Mouse (Mus musculus): ENCODE measurements around the gene Ly6f.

Gene Ly6f

DNA sequence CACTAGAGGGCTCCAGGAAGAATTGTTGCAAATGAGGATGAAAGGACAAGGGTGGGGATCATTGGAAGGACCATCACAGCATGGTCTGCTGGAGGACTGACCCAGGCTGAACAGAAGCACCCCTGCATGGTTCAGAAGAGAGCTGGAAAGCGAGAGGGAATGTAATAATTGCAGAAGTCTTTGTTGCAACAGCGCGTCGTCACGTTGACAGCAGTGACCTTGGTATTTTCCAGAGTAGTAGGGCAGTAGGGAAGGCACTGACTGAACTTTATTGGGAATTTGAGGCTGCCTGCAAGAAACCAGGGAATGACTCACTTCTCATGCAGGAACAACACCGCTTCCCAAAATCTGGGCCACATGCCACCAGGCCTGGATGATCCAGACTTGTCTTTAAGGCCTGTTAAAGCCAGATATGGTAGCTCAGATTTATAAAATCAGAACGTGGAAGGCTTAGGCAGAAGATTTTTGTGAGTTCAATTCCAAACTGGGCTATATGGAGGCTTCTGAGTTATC lies 25.7 kb downstream of the Ly6f start:
- H3K4me1 ChIP-seq (replicated peaks; ENCODE audit: low read depth, low read length), result 0 out of 2 replicates have a peak, but pooled peaks cover 6% of the 10 kb centered on the region
- TF ChIP-seq NANOG (IDR thresholded peaks at IDR 0.05; ENCODE audit: borderline replicate concordance, low read length), result no peak
- TF ChIP-seq CTCF (conservative IDR thresholded peaks at IDR 0.05; ENCODE audit: low read length), result no peak
- no peak for TF ChIP-seq POU5F1 (IDR thresholded peaks at IDR 0.05; ENCODE audit: borderline replicate concordance, low read length)
- H3K36me3 ChIP-seq (ENCODE audit: insufficient read depth, low read length), result no peaks in the 10 kb centered on the region
- H3K27me3 ChIP-seq (ENCODE audit: insufficient read depth, low read length), result no peaks in the 10 kb centered on the region
- H3K9me3 ChIP-seq (ENCODE audit: low read length), result no peaks in the 10 kb centered on the region
- H3K4me3 ChIP-seq (replicated peaks; ENCODE audit: low read length), result no peak overlapping the region

DNA sequence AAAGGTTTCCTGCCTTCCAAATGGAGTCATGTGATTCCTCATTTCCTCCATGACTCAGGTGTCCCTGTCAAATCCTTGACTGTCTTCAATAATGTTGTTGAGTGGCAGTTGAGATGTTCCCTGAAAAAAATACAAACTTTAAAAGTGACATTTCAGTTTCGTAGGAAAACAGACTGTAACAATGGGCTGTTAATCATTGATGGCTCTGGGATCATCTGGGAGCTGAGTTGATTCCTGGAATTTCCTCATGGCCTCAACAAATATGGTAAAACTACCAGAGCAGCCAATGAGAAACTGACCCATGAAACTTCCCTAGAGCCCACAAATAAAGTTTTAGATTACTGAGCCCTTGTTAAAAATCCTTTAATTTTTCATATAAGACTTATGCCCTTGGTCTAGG lies 37.9 kb downstream of the Ly6f start:
- Histone ChIP-seq H3K9me3 (ENCODE audit: low read length) (peaks cover 68% of the 10 kb centered on the region), H3K4me1 (replicated peaks; ENCODE audit: low read depth, low read length) (no peaks in the 10 kb centered on the region), H3K4me3 (replicated peaks; ENCODE audit: low read length) (no peak overlapping the region), H3K27me3 (ENCODE audit: insufficient read depth, low read length) (no peaks in the 10 kb centered on the region), H3K36me3 (ENCODE audit: insufficient read depth, low read length) (no peaks in the 10 kb centered on the region)
- TF ChIP-seq POU5F1 (IDR thresholded peaks at IDR 0.05; ENCODE audit: borderline replicate concordance, low read length) (no peak), NANOG (IDR thresholded peaks at IDR 0.05; ENCODE audit: borderline replicate concordance, low read length) (no peak), CTCF (conservative IDR thresholded peaks at IDR 0.05; ENCODE audit: low read length) (no peak)

DNA sequence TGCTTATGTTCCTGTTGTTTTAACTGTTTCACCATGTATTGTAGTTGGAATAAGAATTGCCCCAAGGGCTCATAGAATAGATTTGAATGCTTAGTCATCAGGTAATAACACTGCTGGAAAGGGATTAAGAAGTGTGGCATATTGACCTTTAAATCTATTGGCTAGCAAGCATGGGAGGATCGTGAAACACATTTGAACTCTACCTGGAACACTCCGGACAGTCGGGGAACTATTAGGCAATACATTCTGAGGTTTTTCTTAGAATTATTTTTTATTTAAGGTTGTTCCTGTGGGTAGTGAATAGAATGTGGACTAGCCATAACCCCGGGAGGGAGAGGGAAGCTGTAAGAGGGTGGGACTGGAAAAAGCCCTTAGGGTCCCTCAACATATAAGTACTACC lies 41.0 kb downstream of the Ly6f start:
- TF ChIP-seq CTCF (conservative IDR thresholded peaks at IDR 0.05; ENCODE audit: low read length) (no peak), POU5F1 (IDR thresholded peaks at IDR 0.05; ENCODE audit: borderline replicate concordance, low read length) (no peak), NANOG (IDR thresholded peaks at IDR 0.05; ENCODE audit: borderline replicate concordance, low read length) (no peak)
- Histone ChIP-seq H3K4me1 (replicated peaks; ENCODE audit: low read depth, low read length) (no peaks in the 10 kb centered on the region), H3K4me3 (replicated peaks; ENCODE audit: low read length) (no peak overlapping the region), H3K27me3 (ENCODE audit: insufficient read depth, low read length) (no peaks in the 10 kb centered on the region), H3K36me3 (ENCODE audit: insufficient read depth, low read length) (no peaks in the 10 kb centered on the region), H3K9me3 (ENCODE audit: low read length) (peaks cover 79% of the 10 kb centered on the region)

DNA sequence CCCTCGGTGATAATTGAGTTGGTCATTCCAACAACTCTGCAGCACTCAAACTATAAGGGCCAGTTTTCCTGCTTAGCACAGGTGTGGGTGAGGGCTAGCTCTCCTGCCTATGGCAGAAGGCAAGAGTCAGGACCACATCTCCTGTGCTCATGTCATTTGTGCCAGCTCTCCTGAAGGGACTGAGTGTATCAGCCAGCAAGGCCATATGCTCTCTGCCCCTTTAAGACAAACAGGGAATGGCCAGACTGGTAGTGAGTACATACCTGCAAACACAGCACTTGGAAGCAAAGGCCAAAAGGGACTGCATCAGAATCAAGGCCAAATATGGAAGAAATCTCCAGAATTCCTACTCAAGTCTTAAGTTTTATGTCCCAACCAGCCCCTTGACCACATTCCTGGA lies 41.7 kb downstream of the Ly6f start:
- H3K4me3 ChIP-seq (replicated peaks; ENCODE audit: low read length), result no peak overlapping the region
- peaks cover 72% of the 10 kb centered on the region for H3K9me3 ChIP-seq (ENCODE audit: low read length)
- no peak for TF ChIP-seq CTCF (conservative IDR thresholded peaks at IDR 0.05; ENCODE audit: low read length)
- no peak for TF ChIP-seq NANOG (IDR thresholded peaks at IDR 0.05; ENCODE audit: borderline replicate concordance, low read length)
- no peak for TF ChIP-seq POU5F1 (IDR thresholded peaks at IDR 0.05; ENCODE audit: borderline replicate concordance, low read length)

DNA sequence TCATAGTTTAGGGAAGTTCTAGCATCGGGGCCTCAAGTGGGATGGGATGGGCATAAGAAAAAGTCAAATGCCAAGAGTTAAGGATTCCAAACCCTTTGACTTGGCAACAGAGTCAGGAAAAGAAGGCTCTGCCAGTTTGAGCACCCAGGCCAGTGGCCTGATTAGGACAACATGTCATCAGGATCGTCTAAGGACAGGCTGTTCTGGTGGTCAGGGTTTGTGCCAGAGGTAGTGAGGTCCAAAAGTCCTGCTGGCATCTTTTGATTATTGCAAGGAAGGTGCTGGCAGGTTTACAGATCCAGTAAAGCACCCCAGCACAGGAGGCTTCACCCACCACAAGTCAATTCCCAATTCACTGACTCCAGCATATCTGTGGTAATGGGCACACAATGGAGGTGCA lies 46.2 kb downstream of the Ly6f start:
- no peaks in the 10 kb centered on the region for H3K36me3 ChIP-seq (ENCODE audit: insufficient read depth, low read length)
- H3K4me1 ChIP-seq (replicated peaks; ENCODE audit: low read depth, low read length), result no peaks in the 10 kb centered on the region
- TF ChIP-seq NANOG (IDR thresholded peaks at IDR 0.05; ENCODE audit: borderline replicate concordance, low read length) (no peak), POU5F1 (IDR thresholded peaks at IDR 0.05; ENCODE audit: borderline replicate concordance, low read length) (no peak), CTCF (conservative IDR thresholded peaks at IDR 0.05; ENCODE audit: low read length) (no peak)
- peaks cover 37% of the 10 kb centered on the region for H3K9me3 ChIP-seq (ENCODE audit: low read length)
- H3K27me3 ChIP-seq (ENCODE audit: insufficient read depth, low read length), result no peaks in the 10 kb centered on the region
- no peak overlapping the region for H3K4me3 ChIP-seq (replicated peaks; ENCODE audit: low read length)

More for the DNA sequence above, 41.7 kb downstream of the Ly6f start:
- Histone ChIP-seq H3K4me1 (replicated peaks; ENCODE audit: low read depth, low read length) (no peaks in the 10 kb centered on the region), H3K36me3 (ENCODE audit: insufficient read depth, low read length) (no peaks in the 10 kb centered on the region), H3K27me3 (ENCODE audit: insufficient read depth, low read length) (no peaks in the 10 kb centered on the region)

DNA sequence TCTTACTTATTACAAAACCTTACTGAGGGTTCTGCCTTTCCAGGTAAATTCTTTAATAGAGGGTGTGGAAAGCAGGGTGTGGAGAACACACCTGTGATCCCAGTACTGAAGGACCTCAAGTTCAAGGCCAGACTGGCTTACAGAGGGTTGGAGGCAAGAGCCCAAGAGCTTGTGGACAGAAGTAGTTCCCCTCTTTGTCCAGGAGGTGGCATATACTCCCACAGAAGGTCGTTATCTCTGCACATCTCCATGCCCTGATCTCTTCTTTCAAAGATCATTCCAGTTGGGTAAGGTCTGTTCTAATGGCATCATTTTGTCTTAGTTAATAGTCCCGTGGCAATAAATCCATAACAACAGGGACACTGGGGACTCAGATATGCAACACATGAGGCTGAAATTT lies 49.0 kb downstream of the Ly6f start:
- Histone ChIP-seq H3K4me3 (replicated peaks; ENCODE audit: low read length) (no peak overlapping the region), H3K27me3 (ENCODE audit: insufficient read depth, low read length) (no peaks in the 10 kb centered on the region), H3K4me1 (replicated peaks; ENCODE audit: low read depth, low read length) (no peaks in the 10 kb centered on the region), H3K36me3 (ENCODE audit: insufficient read depth, low read length) (no peaks in the 10 kb centered on the region), H3K9me3 (ENCODE audit: low read length) (peaks cover 23% of the 10 kb centered on the region)
- peak; percentile 54 for TF ChIP-seq CTCF (conservative IDR thresholded peaks at IDR 0.05; ENCODE audit: low read length)
- TF ChIP-seq POU5F1 (IDR thresholded peaks at IDR 0.05; ENCODE audit: borderline replicate concordance, low read length), result no peak

DNA sequence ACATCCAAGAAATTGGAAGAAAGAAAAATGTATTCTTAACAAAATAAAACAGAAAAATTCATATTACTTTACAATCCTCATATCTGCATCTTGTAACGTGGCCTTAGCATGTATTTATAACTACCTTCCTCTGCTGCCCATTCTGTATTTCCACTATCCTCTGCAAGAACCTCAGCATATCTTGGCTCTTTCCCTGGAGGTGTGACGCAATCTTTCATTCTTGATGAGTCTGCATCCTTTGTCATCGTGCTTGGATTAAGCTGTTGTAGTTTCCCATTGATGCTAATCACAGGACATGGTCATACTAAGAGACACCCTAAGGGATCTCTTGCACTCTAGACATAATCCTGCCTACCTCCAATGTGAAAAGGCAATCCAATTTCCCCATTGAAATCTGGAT lies 50.4 kb downstream of the Ly6f start:
- TF ChIP-seq POU5F1 (IDR thresholded peaks at IDR 0.05; ENCODE audit: borderline replicate concordance, low read length) (no peak), NANOG (IDR thresholded peaks at IDR 0.05; ENCODE audit: borderline replicate concordance, low read length) (no peak), CTCF (conservative IDR thresholded peaks at IDR 0.05; ENCODE audit: low read length) (no peak)
- H3K27me3 ChIP-seq (ENCODE audit: insufficient read depth, low read length), result no peaks in the 10 kb centered on the region
- no peak overlapping the region for H3K4me3 ChIP-seq (replicated peaks; ENCODE audit: low read length)
- peaks cover 26% of the 10 kb centered on the region for H3K9me3 ChIP-seq (ENCODE audit: low read length)
- H3K36me3 ChIP-seq (ENCODE audit: insufficient read depth, low read length), result no peaks in the 10 kb centered on the region
- H3K4me1 ChIP-seq (replicated peaks; ENCODE audit: low read depth, low read length), result no peaks in the 10 kb centered on the region

DNA sequence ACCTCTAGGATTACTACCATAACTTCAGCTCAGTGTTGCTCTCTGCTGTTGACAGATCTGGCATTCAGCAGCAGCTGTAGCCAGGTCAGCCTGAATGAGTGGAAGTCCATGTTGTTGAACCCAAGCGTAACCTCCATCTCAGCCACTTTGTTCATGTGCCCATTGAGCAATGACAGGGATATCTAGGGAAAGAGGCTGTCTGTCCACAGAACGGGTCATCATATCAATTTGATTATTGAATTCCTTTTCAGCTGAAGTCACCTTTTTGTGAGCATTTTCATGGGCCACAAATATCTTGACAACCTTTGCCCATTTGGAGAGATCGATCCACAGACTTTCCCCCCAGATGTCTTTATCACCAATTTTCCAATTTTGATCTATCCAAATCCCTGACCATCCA lies 51.9 kb downstream of the Ly6f start:
- Histone ChIP-seq H3K36me3 (ENCODE audit: insufficient read depth, low read length) (no peaks in the 10 kb centered on the region), H3K4me3 (replicated peaks; ENCODE audit: low read length) (no peak overlapping the region), H3K27me3 (ENCODE audit: insufficient read depth, low read length) (no peaks in the 10 kb centered on the region), H3K9me3 (ENCODE audit: low read length) (peaks cover 42% of the 10 kb centered on the region), H3K4me1 (replicated peaks; ENCODE audit: low read depth, low read length) (no peaks in the 10 kb centered on the region)
- TF ChIP-seq CTCF (conservative IDR thresholded peaks at IDR 0.05; ENCODE audit: low read length) (no peak), NANOG (IDR thresholded peaks at IDR 0.05; ENCODE audit: borderline replicate concordance, low read length) (no peak), POU5F1 (IDR thresholded peaks at IDR 0.05; ENCODE audit: borderline replicate concordance, low read length) (no peak)

Measured in E14TG2a.4 (cell line).